Mouse (Mus musculus): Measurements from ENCODE around the gene Lrrk1. TPM values are rescaled to one million over a fixed set of nuclear protein-coding genes. Genes with fewer than 3 reads are reported as not detected.

Lrrk1 gene
- polyA plus RNA-seq, 1 experiment = 31.0 TPM

DNA sequence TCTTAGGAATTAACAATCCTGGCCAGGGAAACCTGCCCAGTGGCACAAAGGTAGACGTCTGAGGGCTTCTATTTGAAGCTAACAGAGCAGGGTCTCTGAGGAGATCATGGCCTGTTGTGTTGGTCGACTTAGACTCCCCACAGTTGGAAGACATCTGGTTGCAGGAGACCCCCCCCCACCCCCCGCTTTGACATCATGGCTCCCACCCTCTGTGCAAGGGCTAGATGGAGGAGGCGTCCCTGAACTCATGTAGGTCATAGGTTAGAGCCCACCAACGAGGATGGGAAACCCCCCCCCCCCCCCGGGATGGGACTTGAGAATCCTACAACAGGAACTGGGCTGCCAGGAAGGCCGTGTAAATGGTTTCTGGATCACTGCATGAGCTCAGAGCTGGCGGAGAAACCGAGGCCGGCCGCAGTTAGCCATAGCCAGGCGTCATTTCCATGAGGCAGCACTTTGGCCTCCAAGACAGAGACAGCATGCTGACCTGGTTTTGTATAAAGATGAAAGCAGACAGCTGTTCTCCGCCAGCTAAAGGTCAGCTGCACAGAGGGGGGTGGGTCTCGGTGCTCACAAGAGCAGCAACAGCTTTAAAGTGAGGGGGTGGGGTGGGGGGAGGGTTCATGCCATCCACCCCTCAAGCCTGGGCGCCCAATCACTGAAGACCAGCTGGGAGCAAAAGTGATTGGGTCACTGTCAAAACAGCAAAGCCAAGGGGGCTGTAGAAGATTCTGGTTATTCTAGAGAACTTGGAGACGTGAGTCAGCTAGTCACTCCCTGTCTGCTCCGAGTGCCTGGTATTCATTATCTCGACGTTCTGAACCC, 95.4 kb downstream of the Lrrk1 start:
- Histone ChIP-seq H3K27ac (ENCODE audit: insufficient read depth, low read length) (peak overlapping the region; percentile 35; the same call in 1 of the 2 replicates), H3K4me3 (ENCODE audit: insufficient read depth, low read length) (no peak overlapping the region), H3K4me1 (ENCODE audit: control insufficient read depth, insufficient read depth, low read length) (no peaks in the 10 kb centered on the region)
- TF ChIP-seq CTCF (IDR thresholded peaks at IDR 0.05; ENCODE audit: borderline replicate concordance, insufficient read depth, low read length) (no peak), POLR2A (IDR thresholded peaks at IDR 0.05; ENCODE audit: low read depth, low read length) (no peak)

DNA sequence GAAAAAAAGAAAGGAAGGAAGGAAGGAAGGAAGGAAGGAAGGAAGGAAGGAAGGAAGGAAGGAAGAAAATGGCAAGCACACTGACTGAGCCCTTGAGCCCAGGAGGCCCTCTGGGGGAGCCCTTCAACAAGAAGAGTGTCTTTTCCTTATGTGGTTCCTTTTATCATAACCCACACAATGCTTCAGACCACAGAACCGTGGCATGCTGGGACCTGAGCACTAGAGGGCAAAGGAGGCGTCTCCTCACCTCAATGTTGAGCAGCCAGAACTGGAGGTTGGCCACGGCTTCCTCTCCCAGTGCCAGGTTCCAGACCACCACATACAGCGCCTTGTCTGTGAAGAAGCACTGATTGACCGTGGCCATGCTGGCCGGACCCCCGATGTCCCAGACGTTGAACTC, 96.1 kb downstream of the Lrrk1 start:
- no peak overlapping the region for H3K27ac ChIP-seq (ENCODE audit: insufficient read depth, low read length)
- H3K4me3 ChIP-seq (ENCODE audit: insufficient read depth, low read length) = no peak overlapping the region
- no peak for TF ChIP-seq POLR2A (IDR thresholded peaks at IDR 0.05; ENCODE audit: low read depth, low read length)
- TF ChIP-seq CTCF (IDR thresholded peaks at IDR 0.05; ENCODE audit: borderline replicate concordance, insufficient read depth, low read length) = no peak
- no peaks in the 10 kb centered on the region for H3K4me1 ChIP-seq (ENCODE audit: control insufficient read depth, insufficient read depth, low read length)

DNA sequence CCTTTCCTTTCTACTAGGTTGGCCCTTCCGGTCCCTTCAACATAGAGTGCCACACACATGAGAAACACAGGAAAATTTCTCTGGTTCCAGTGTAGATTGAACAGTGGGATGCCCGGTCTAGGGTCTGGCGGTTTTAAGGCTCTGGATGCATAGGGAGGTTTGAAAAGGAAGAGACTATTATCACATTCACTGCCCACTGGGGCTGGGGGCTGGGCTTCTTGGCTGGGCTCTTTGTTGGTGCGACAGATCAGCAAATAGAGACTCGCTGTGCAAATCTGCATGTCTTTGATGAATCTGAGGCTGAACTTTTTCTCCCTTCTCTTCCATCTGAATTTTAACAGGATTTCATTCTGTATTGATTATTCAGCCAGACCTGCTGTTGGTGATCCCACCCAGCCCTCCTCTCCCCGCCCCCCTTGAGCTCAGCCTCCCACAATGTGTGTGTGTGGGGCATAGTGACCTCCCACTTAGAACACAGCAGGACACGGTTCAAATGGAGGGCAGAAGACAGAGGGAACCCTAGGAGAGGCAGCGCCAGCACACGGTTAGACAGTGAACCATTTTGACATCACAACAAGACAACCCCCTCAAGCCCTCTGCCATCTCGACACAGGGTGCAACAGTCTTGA, 105.1 kb downstream of the Lrrk1 start:
- Histone ChIP-seq H3K4me1 (ENCODE audit: control insufficient read depth, insufficient read depth, low read length) (no peaks in the 10 kb centered on the region), H3K27ac (ENCODE audit: insufficient read depth, low read length) (no peak overlapping the region), H3K4me3 (ENCODE audit: insufficient read depth, low read length) (no peak overlapping the region)
- TF ChIP-seq CTCF (IDR thresholded peaks at IDR 0.05; ENCODE audit: borderline replicate concordance, insufficient read depth, low read length) = no peak
- no peak for TF ChIP-seq POLR2A (IDR thresholded peaks at IDR 0.05; ENCODE audit: low read depth, low read length)

DNA sequence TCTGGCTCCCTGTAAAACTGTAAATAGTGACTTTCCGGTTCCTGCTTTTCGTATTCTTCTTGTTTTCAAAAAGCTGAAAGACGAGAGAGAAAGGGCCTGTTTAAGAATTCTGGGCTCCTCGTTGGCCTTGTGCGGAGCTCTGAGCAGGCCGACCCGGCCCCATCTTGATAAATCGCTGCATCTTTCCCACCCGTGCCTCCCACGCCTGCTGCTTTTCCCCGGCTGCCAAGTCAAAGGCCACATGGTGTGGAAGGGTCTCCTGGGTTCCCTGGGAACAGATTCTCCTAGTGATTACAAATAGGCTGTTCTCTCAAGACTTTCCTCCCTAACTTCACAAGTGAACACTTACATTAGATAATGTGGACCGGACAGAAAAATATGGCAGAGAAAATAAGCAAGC, 105.9 kb downstream of the Lrrk1 start:
- no peak overlapping the region for H3K4me3 ChIP-seq (ENCODE audit: insufficient read depth, low read length)
- TF ChIP-seq CTCF (IDR thresholded peaks at IDR 0.05; ENCODE audit: borderline replicate concordance, insufficient read depth, low read length) = no peak
- no peak for TF ChIP-seq POLR2A (IDR thresholded peaks at IDR 0.05; ENCODE audit: low read depth, low read length)
- no peaks in the 10 kb centered on the region for H3K4me1 ChIP-seq (ENCODE audit: control insufficient read depth, insufficient read depth, low read length)
- no peak overlapping the region for H3K27ac ChIP-seq (ENCODE audit: insufficient read depth, low read length)

DNA sequence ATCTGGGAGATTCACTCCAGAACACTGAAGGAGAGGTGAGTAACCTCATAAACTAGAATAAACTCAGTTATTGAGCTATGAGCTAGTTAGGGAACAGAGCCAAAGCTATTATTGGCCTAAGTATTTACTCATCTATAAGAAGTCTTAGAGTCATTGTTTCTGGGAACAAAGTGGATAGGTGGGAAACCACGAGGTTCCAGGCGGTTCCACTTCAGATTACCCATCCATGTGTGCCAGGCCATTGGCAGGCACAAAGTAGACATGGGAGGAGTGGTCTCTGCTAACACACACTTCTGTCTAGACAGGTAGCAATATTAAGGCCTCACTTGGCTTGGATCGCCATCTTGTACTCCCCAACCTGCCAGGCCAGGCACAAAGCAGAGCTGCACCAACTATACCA, 110.1 kb downstream of the Lrrk1 start:
- H3K4me1 ChIP-seq (ENCODE audit: control insufficient read depth, insufficient read depth, low read length) = no peaks in the 10 kb centered on the region
- H3K4me3 ChIP-seq (ENCODE audit: insufficient read depth, low read length) = no peak overlapping the region
- no peak overlapping the region for H3K27ac ChIP-seq (ENCODE audit: insufficient read depth, low read length)
- no peak for TF ChIP-seq POLR2A (IDR thresholded peaks at IDR 0.05; ENCODE audit: low read depth, low read length)

DNA sequence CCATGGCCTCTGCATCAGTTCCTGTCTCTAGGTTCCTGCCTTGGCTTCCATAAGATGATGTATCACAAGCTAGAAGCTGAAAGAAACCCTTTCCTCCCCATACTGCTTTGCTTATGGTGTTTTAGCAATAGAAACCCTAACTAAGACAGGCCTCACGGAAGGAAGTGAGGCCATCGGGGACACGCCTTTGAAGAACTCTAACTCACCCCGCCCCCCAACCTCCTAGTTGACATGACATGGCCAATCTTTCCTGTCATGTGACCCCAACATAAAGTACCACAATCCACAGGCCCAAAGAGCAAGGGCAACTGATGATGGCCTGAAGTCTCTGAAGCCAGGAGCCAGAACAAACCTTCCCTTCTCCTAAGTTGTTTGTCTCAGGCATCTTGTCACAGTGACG, 114.7 kb downstream of the Lrrk1 start:
- H3K4me3 ChIP-seq (ENCODE audit: insufficient read depth, low read length) = no peak overlapping the region
- no peak for TF ChIP-seq CTCF (IDR thresholded peaks at IDR 0.05; ENCODE audit: borderline replicate concordance, insufficient read depth, low read length)
- no peak for TF ChIP-seq POLR2A (IDR thresholded peaks at IDR 0.05; ENCODE audit: low read depth, low read length)
- no peaks in the 10 kb centered on the region for H3K4me1 ChIP-seq (ENCODE audit: control insufficient read depth, insufficient read depth, low read length)
- H3K27ac ChIP-seq (ENCODE audit: insufficient read depth, low read length) = no peak overlapping the region

DNA sequence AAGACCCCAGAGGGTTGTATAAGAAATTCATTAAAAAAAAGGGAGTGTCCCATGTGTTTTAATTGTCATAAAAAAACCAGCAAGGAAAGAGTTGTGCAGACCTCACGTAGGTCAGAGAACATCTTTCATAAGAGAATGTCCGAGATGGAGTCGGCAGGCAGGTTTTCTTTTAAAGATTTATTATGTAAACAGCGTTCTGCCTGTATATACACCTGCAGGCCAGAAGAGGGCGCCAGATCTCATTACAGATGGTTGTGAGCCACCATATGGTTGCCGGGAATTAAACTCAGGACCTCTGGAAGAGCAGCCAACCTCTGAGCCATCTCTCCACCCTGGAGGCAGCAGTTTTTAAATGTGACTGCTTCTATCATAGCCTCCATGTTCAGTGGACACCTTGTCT, 116.9 kb downstream of the Lrrk1 start:
- H3K27ac ChIP-seq (ENCODE audit: insufficient read depth, low read length) = no peak overlapping the region
- H3K4me1 ChIP-seq (ENCODE audit: control insufficient read depth, insufficient read depth, low read length) = no peaks in the 10 kb centered on the region
- TF ChIP-seq POLR2A (IDR thresholded peaks at IDR 0.05; ENCODE audit: low read depth, low read length) (no peak), CTCF (IDR thresholded peaks at IDR 0.05; ENCODE audit: borderline replicate concordance, insufficient read depth, low read length) (no peak)
- no peak overlapping the region for H3K4me3 ChIP-seq (ENCODE audit: insufficient read depth, low read length)

DNA sequence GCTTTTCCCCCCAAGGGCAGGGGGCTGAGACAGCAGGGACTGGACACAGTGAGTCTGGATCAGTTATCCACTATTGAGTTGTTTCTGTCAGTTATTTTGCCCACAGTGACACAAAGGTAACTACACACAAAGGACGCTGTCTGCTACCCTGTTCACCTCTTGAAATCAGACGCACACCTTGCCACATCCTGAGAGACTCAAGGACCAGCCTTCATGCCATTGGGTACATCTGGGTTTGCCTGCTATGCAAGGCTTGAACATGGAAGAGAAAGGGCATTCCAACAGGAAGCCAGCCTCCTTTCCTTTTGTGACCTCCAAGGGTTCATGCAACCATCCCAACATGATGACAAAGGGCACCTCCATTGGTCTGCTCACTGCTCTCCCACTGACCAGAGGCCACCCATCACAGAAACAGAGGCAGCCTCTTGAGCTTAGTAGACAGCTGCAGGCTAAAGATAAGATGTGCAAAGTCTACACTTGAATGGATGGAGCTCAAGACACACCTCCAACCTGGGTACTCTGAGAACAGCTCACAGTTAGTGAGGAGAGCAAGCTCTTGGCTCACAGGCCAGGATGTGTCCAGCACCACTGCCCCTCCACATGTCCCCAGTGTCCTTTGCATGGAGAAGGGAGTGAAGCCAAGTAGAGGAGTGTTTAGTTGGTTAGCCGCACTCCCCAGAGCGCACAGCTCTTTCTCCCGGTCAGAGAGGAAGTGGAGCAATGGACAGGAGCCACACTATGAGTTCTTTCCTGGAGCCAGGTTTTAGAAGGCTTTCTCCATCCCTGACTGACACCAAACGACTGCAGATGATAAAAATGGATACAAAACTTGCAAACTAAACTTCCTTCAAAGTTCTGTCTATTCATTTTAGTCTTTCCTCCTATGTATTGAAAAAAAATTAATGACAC, 121.0 kb downstream of the Lrrk1 start:
- Histone ChIP-seq H3K4me3 (ENCODE audit: insufficient read depth, low read length) (no peak overlapping the region), H3K27ac (ENCODE audit: insufficient read depth, low read length) (no peak overlapping the region), H3K4me1 (ENCODE audit: control insufficient read depth, insufficient read depth, low read length) (no peaks in the 10 kb centered on the region)
- TF ChIP-seq CTCF (IDR thresholded peaks at IDR 0.05; ENCODE audit: borderline replicate concordance, insufficient read depth, low read length) (no peak), POLR2A (IDR thresholded peaks at IDR 0.05; ENCODE audit: low read depth, low read length) (no peak)

DNA sequence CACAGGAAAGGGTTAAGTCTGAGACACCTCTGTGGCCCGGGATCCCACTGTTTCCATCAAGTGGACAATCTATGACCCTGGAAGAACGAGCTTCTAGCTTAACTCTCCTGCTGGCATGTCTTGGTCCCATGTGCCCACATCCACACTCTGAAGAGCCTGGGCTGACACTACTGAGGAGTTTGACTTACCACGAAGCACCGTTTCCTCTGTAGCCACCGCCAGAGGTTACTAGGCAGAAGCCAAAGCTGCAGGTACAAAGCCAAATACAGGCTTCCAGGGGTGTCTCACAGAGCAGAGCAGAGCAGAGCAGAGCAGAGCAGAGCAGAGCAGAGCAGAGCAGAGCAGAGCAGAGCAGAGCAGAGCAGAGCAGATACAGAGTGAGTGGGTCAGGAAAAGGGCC, 124.7 kb downstream of the Lrrk1 start:
- Histone ChIP-seq H3K4me1 (ENCODE audit: control insufficient read depth, insufficient read depth, low read length) (no peaks in the 10 kb centered on the region), H3K4me3 (ENCODE audit: insufficient read depth, low read length) (no peak overlapping the region), H3K27ac (ENCODE audit: insufficient read depth, low read length) (no peak overlapping the region)
- TF ChIP-seq POLR2A (IDR thresholded peaks at IDR 0.05; ENCODE audit: low read depth, low read length) (no peak), CTCF (IDR thresholded peaks at IDR 0.05; ENCODE audit: borderline replicate concordance, insufficient read depth, low read length) (no peak)
